Mouse (Mus musculus): ENCODE measurements at regions not wholly inside any gene's neighbourhood (a gene's known extent, or its start where the extent isn't known, plus 50 kb on each side); places are given as distances from the start of the nearest gene placed in this dataset.

DNA sequence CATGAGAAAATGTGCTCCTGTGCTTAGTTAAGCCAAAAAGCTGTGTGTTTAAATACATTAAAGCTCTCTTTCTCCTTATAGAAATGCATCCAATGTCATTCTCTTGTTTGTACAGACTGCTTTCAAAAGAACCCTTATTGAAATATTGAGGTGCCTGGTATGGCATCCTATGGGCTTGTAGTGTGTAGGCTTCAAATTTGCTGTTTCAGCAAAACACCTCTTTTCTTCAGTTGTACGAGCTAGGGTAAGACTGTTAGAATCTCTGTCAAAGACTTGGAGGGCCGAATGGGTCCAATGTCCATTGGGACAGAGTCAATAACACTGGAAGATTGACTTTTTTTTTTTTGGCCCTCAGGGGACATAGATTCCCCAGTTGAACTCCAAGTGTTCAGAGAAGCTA lies 1980.5 kb upstream of the 5930422O12Rik start:
- no peak for ATAC-seq (ENCODE audit: insufficient read depth)
- Histone ChIP-seq H3K4me3 (ENCODE audit: insufficient read depth in 1 of 2, low read depth in 2 of 2, low read length in 2 of 2) (no peak overlapping the region), H3K9me3 (ENCODE audit: control insufficient read depth, low read length) (no peaks in the 10 kb centered on the region), H3K27me3 (ENCODE audit: control insufficient read depth, insufficient read depth, low read length) (no peaks in the 10 kb centered on the region), H3K27ac (no peak overlapping the region), H3K4me1 (replicated peaks; ENCODE audit: control insufficient read depth in 2 of 2, insufficient read depth in 2 of 2, low read length in 1 of 2) (no peaks in the 10 kb centered on the region), H3K36me3 (replicated peaks; ENCODE audit: control insufficient read depth, insufficient read depth, low read depth) (no peaks in the 10 kb centered on the region), H3K4me2 (ENCODE audit: low read depth) (no peak overlapping the region), H3K9ac (replicated peaks) (no peak overlapping the region)
- 51% methylated on average over 2 of the region's 2 CpGs for WGBS (ENCODE audit: insufficient replicate concordance)
- DNase-seq (ENCODE audit: low read depth in 3 of 3, low spot score in 3 of 3), result no peak
- TF ChIP-seq EP300 (IDR thresholded peaks at IDR 0.05; ENCODE audit: low read depth) (no peak), CTCF (IDR thresholded peaks at IDR 0.05; ENCODE audit: low read depth) (no peak)

DNA sequence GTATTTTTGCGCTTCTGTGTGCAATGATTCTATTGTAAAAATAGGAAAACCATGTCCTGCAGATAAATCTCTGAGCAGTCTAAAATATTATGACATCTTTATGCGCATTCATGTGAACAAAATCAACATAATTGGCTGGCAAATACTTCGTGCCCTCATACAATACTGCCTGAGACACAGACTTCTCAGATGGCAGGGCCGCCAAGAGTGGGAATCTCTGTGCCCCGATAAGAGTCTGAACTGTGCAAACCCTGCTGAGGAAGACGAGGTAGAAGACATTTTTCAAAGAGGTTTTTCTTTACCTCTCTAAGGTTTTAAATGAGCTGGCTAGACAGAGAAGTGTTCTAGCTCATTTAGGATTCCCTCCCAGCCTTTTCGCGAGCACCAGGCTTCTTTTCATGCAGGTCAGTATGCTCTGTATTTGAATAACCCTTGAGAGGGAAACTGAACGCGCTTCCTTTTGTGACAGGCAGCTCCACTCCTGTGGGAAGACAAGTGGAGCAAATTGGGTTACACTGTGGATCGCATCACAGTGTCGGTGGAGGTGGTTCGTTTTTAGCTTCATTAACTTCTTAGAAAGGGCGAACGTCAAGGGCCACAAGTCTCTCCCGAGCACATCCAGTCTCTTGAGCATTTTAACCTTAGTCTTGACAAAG lies 1973.6 kb upstream of the 5930422O12Rik start:
- H3K4me3 ChIP-seq (ENCODE audit: insufficient read depth in 1 of 2, low read depth in 2 of 2, low read length in 2 of 2), result no peak overlapping the region
- TF ChIP-seq EP300 (IDR thresholded peaks at IDR 0.05; ENCODE audit: low read depth) (no peak), CTCF (IDR thresholded peaks at IDR 0.05; ENCODE audit: low read depth) (no peak)
- DNase-seq (ENCODE audit: low read depth in 3 of 3, low spot score in 3 of 3) (no peak), ATAC-seq (ENCODE audit: insufficient read depth) (no peak)
- no peaks in the 10 kb centered on the region for H3K36me3 ChIP-seq (replicated peaks; ENCODE audit: control insufficient read depth, insufficient read depth, low read depth)
- no peaks in the 10 kb centered on the region for H3K4me1 ChIP-seq (replicated peaks; ENCODE audit: control insufficient read depth in 2 of 2, insufficient read depth in 2 of 2, low read length in 1 of 2)
- 65% methylated on average over 16 of the region's 16 CpGs for WGBS (ENCODE audit: insufficient replicate concordance)
- H3K9ac ChIP-seq (replicated peaks), result no peak overlapping the region
- no peaks in the 10 kb centered on the region for H3K27me3 ChIP-seq (ENCODE audit: control insufficient read depth, insufficient read depth, low read length)
- no peak overlapping the region for H3K4me2 ChIP-seq (ENCODE audit: low read depth)
- H3K9me3 ChIP-seq (ENCODE audit: control insufficient read depth, low read length), result no peaks in the 10 kb centered on the region
- no peak overlapping the region for H3K27ac ChIP-seq

DNA sequence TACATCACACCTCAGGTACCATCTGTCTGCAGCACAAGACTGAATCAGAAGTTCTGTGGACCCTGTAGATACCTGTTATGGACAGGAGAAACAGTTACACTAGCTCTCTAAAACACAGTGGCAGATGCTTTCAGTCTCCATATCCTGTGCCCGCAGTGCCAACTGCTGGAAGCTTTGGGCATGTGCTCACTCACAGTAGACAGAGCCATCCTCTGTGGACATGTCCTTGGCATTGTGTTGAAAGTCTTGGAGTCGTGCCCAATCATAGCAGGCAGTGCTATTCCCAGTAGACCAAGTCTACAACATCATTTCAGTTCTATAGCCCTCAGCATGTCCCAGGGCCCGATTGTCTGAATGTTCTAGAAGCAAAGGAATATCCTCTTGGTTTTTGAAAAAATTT lies 1968.2 kb upstream of the 5930422O12Rik start:
- Histone ChIP-seq H3K4me1 (replicated peaks; ENCODE audit: control insufficient read depth in 2 of 2, insufficient read depth in 2 of 2, low read length in 1 of 2) (no peaks in the 10 kb centered on the region), H3K27ac (no peak overlapping the region), H3K4me3 (ENCODE audit: insufficient read depth in 1 of 2, low read depth in 2 of 2, low read length in 2 of 2) (no peak overlapping the region), H3K9ac (replicated peaks) (no peak overlapping the region), H3K9me3 (ENCODE audit: control insufficient read depth, low read length) (no peaks in the 10 kb centered on the region), H3K4me2 (ENCODE audit: low read depth) (no peak overlapping the region), H3K27me3 (ENCODE audit: control insufficient read depth, insufficient read depth, low read length) (no peaks in the 10 kb centered on the region), H3K36me3 (replicated peaks; ENCODE audit: control insufficient read depth, insufficient read depth, low read depth) (no peaks in the 10 kb centered on the region)
- TF ChIP-seq EP300 (IDR thresholded peaks at IDR 0.05; ENCODE audit: low read depth) (no peak), CTCF (IDR thresholded peaks at IDR 0.05; ENCODE audit: low read depth) (no peak)
- no peak for DNase-seq (ENCODE audit: low read depth in 3 of 3, low spot score in 3 of 3)
- 46% methylated on average over 3 of the region's 3 CpGs for WGBS (ENCODE audit: insufficient replicate concordance)
- no peak for ATAC-seq (ENCODE audit: insufficient read depth)
